Mouse (Mus musculus) hindbrain, embryonic 11.5 days (tissue): ENCODE results near the gene Emsy. TPM values are rescaled to one million over a fixed set of nuclear protein-coding genes. Genes with fewer than 3 reads are reported as not detected.

Experiments used
- ATAC-seq: fragments of 200-750 bp; cut with Nextera tagmentation; 2 replicates; pipeline ENCODE4 v1.8.0; 2017; ENCODE audit warnings: mild to moderate bottlenecking, moderate TSS enrichment, moderate library complexity; ENCODE audit not compliant: low FRiP score
- DNase-seq: peaks from one replicate; pipeline ENCODE4 v3.0.0-alpha.2; 2015; ENCODE audit warnings: low spot score
- H3K27ac ChIP-seq: fragments of 300-500 bp; sonication (generic); 2 replicates; pipeline ENCODE4 v1.5.1; 2014; ENCODE audit warnings: mild to moderate bottlenecking, low read depth, low read length
- H3K27me3 ChIP-seq: fragments of 300-500 bp; sonication (generic); 2 replicates; pipeline ENCODE4 v1.6.1; 2014; ENCODE audit warnings: mild to moderate bottlenecking, low read length, moderate library complexity, mixed read lengths; ENCODE audit not compliant: control insufficient read depth, insufficient read depth
- H3K36me3 ChIP-seq: fragments of 300-500 bp; sonication (generic); 2 replicates; pipeline ENCODE4 v1.6.1; 2014; ENCODE audit warnings: mild to moderate bottlenecking, low read length, moderate library complexity, mixed read lengths; ENCODE audit not compliant: control insufficient read depth, insufficient read depth
- H3K4me1 ChIP-seq: fragments of 300-500 bp; sonication (generic); replicated peaks from 2 replicates; pipeline ENCODE4 v1.6.1; 2014; ENCODE audit warnings: low read length, mixed read lengths; ENCODE audit not compliant: control insufficient read depth, insufficient read depth
- H3K4me2 ChIP-seq: fragments of 300-500 bp; sonication (generic); replicated peaks from 2 replicates; pipeline ENCODE4 v1.6.1; 2014; ENCODE audit warnings: mild to moderate bottlenecking, low read depth, low read length
- H3K4me3 ChIP-seq: fragments of 300-500 bp; sonication (generic); 2 replicates; pipeline ENCODE4 v1.5.1; 2014; ENCODE audit warnings: low read depth, low read length
- H3K9ac ChIP-seq: fragments of 300-500 bp; sonication (generic); 2 replicates; pipeline ENCODE4 v1.6.1; 2014; ENCODE audit warnings: low read depth, low read length
- H3K9me3 ChIP-seq: fragments of 300-500 bp; sonication (generic); 2 replicates; pipeline ENCODE4 v1.6.1; 2016; ENCODE audit warnings: low read length; ENCODE audit not compliant: control insufficient read depth
- WGBS: fragments of 180-500 bp; shearing (Covaris S2); extraction: QIAGEN DNeasy Blood & Tissue Kit; methylation state at CpG from one replicate; pipeline ENCODE4 v1.1.7; 2014; 5-methylcytosine and 5-hydroxymethylcytosine counted together
- polyA plus RNA-seq: library from polyadenylated mRNA; unstranded; fragments of >200 nt; fragmentation: Nextera tagmentation; extraction: Ambion mirVana; gene quantifications from 2 replicates; pipeline ENCODE4 v1.2.1, GENCODE M21; 2014

The Emsy gene
- polyA plus RNA-seq = 66.0 and 67.5 TPM in 2 replicates

DNA sequence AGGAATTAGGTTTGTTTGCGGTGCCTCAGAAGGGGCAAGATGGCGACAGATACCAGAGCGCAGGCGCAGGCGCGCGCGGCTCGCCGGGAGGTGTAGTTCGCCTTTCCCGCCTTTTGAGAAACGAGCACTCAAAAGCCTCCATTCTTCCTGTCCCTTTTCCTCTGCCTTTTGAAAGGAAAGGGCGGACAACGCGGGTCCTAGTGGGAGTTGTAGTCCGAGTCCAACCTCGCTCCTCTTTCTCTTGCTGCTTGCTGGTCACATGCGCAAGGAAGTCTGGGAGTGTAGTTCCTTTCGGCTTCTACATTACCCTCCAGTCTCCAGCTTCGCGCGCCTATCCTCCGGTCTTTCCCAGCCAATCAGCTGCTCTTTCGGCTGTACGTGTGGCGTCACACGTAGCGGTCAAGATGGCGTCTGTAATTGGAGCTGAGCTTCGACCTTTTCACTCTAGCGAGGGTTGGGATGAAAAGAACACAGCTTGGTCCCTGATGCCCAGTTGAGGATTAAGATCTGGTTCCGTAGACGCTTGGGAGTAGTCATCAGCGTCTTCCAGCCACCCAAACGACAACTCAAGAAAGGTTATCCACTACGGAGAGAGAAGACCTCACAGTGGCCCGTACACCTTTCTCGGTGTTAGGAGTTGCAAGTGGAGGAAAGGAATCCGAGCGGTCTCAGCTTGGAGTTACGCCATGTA lies at the start of gene Emsy:
Gene Emsy, minus strand, starts transcription at position 253 of the 691 bp plus-strand sequence.
- Histone ChIP-seq H3K4me1 (no peaks in the 10 kb centered on the region), H3K4me3 (peak within 1 kb of the TSS; percentile 98), H3K9ac (peak within 1 kb of the TSS; percentile 91), H3K4me2 (peak within 1 kb of the TSS; percentile 45), H3K36me3 (no peaks in the 10 kb centered on the region), H3K27me3 (no peaks in the 10 kb centered on the region), H3K9me3 (no peaks in the 10 kb centered on the region), H3K27ac (peak within 1 kb of the TSS; percentile 84)
- under 1% methylated on average over 42 of the region's 42 CpGs for WGBS
- ATAC-seq (peak; percentile 95), DNase-seq (peak; percentile 95)

DNA sequence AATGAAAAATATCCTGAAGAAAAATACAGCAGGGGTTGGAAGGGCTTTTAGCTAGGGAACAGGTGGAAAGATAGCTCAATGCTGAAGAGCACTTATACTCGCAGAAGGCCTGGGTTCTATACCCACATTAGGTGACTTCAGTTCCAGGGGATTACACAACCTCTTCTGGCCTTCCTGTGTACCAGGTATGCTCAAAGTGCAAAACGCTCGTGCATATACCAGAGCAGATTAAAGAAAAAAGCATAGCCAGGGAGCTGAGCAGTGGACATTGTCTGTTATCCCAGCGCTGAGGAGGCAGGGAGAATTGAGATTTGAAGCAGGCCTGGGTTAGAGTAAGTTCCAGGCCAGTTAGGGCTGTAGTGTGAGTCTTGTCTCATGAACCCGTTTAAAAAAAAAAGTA lies 47.7 kb upstream of the Emsy start:
- no peaks in the 10 kb centered on the region for H3K27me3 ChIP-seq
- H3K4me1 ChIP-seq = peaks cover 4% of the 10 kb centered on the region; the same call in 1 of the 2 replicates
- no peaks in the 10 kb centered on the region for H3K36me3 ChIP-seq
- H3K9ac ChIP-seq = peak overlapping the region; percentile 24; the same call in 1 of the 2 replicates
- WGBS = 69% methylated on average over 5 of the region's 5 CpGs
- ATAC-seq (no peak), DNase-seq (no peak)
- H3K4me3 ChIP-seq = peak overlapping the region; percentile 99
- H3K4me2 ChIP-seq = peak overlapping the region; percentile 69
- H3K27ac ChIP-seq = no peak overlapping the region
- no peaks in the 10 kb centered on the region for H3K9me3 ChIP-seq

DNA sequence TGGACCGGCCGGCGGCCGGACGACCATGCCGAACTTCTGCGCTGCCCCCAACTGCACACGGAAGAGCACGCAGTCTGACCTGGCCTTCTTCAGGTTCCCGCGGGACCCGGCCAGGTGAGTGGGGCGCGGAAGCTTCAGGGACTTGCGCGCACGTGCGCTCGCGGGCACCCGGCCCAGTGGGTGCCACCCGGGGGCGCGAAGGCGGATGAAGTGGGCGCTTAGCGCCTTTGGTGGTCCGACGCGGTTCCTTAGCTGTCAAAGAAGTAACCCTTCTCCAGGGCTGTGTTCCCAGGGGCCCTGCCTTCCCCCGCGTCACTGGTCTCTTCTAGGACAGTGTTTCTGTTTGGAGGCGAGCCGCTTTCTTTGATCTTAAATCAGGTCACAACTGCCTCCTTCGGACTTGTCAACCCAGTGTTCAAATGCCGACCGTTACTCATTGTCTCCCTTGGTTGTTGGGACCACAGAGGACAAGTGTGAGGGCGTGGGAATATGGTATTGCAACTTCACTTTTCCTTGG lies 46.8 kb upstream of the Emsy start:
- Histone ChIP-seq H3K36me3 (no peaks in the 10 kb centered on the region), H3K4me2 (peak overlapping the region; percentile 69), H3K27ac (peak overlapping the region; percentile 88), H3K4me1 (peaks cover 4% of the 10 kb centered on the region; the same call in 1 of the 2 replicates), H3K4me3 (peak overlapping the region; percentile 99), H3K27me3 (no peaks in the 10 kb centered on the region), H3K9me3 (no peaks in the 10 kb centered on the region), H3K9ac (peak overlapping the region; percentile 95)
- DNase-seq = peak; percentile 65
- ATAC-seq = peak; percentile 37
- under 1% methylated on average over 37 of the region's 38 CpGs for WGBS

DNA sequence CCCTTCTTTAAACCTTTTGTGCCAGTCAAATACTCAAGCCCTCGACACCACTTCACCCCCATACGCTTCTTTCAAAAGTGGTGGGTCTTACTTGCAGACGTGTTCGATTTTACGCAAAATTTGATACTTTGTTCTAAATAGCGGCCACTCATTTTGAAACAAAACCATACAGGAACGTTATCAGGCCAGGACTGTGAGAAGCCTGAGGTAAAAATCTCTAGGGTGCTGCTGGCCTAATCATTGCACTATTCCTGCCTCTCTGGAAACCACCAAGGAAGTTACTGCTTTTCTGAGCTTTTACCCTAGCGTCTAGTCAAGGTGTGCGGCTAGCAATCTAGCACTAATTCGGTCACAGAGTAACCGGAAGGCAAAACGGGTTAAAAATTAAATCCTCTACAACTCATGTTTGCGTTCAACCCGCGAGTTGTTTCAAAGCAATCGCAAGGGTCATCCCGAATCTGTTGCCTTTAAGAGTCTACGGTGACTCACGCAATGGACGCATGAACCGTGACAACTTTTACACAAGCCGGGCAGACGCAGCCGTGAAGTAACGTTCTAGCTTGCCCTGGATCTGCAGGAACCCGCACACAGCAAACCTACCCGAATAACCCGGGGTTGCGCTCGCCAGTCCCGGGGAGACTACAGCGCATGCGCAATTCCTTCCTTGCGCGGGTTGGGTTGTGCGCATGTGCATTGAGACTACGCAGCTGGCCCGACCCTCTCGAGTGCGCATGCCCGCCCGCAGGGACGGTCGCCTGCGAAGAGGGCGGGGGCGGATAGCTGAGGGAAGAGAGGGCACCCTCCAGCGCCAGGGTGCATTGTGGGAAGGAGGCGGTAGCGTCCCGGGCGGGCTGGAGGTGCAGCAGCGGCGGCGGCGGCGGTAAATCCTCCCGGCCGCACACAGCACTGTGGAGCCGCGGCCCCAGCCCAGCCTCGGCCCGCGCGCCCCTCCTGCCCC lies 46.0 kb upstream of the Emsy start, which contains the start of gene Thap12:
Gene Thap12, plus strand, starts transcription at position 821 of the 958 bp plus-strand sequence.
- WGBS = 4% methylated on average over 63 of the region's 65 CpGs
- peak within 1 kb of the TSS; percentile 99 for H3K4me3 ChIP-seq
- ATAC-seq = peak; percentile 98

DNA sequence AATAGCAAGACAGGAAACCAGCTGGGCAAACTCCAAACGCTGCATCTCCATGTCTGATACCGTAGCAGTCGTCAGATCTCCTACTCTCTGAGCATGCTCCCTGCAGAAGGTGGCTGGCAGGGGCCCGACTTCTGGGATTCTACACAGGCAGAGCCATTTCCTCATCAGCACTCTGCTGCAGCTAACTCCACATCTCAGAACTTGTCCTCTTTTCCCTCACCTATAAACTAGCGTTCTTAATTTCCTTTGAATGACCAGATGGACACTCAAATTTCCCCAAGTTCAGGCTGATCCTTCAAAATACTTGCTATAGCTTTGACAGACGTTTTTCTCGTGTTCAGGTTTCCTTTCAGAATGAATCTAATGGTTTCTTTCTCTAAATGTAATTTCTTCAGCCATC lies 45.2 kb upstream of the Emsy start:
- H3K27ac ChIP-seq = no peak overlapping the region
- H3K4me2 ChIP-seq = peak overlapping the region; percentile 48
- no peaks in the 10 kb centered on the region for H3K27me3 ChIP-seq
- H3K4me1 ChIP-seq = peaks cover 4% of the 10 kb centered on the region; the same call in 1 of the 2 replicates
- no peak for DNase-seq
- no peaks in the 10 kb centered on the region for H3K36me3 ChIP-seq
- 64% methylated on average over 7 of the region's 7 CpGs for WGBS
- peak overlapping the region; percentile 83 for H3K9ac ChIP-seq
- ATAC-seq = no peak
- H3K4me3 ChIP-seq = peak overlapping the region; percentile 99
- no peaks in the 10 kb centered on the region for H3K9me3 ChIP-seq

More for the DNA sequence above, 46.0 kb upstream of the Emsy start, which contains the start of gene Thap12:
- H3K4me2 ChIP-seq = peak within 1 kb of the TSS; percentile 69
- H3K9ac ChIP-seq = peak within 1 kb of the TSS; percentile 95
- peak within 1 kb of the TSS; percentile 88 for H3K27ac ChIP-seq
- no peaks in the 10 kb centered on the region for H3K27me3 ChIP-seq
- H3K4me1 ChIP-seq = peaks cover 4% of the 10 kb centered on the region; the same call in 1 of the 2 replicates
- H3K9me3 ChIP-seq = no peaks in the 10 kb centered on the region
- no peaks in the 10 kb centered on the region for H3K36me3 ChIP-seq
- peak; percentile 100 for DNase-seq

DNA sequence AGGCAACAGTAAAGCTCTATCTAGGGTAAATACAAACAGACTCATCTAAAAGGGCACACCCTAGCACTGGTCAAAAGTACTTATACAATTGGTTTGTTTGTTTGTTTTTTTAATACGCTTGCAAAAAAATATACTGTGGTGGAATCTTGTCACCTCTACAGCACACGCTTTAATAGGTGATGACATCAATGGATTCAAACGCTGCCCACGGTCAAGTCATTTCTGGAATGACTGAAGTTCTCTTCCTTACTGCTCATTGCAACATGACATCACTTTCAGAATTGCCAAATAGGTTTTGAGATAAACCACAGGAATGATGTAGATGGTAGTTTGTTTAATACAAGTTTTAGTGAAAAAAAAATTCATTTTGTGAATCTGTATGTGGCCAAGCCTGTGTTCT lies 42.0 kb upstream of the Emsy start:
- Histone ChIP-seq H3K27me3 (no peaks in the 10 kb centered on the region), H3K36me3 (no peaks in the 10 kb centered on the region), H3K4me1 (peaks cover 2% of the 10 kb centered on the region; the same call in 1 of the 2 replicates), H3K9me3 (no peaks in the 10 kb centered on the region), H3K9ac (no peak overlapping the region), H3K4me3 (no peak overlapping the region), H3K27ac (no peak overlapping the region), H3K4me2 (no peak overlapping the region)
- 91% methylated on average over 4 of the region's 4 CpGs for WGBS
- DNase-seq (no peak), ATAC-seq (no peak)

DNA sequence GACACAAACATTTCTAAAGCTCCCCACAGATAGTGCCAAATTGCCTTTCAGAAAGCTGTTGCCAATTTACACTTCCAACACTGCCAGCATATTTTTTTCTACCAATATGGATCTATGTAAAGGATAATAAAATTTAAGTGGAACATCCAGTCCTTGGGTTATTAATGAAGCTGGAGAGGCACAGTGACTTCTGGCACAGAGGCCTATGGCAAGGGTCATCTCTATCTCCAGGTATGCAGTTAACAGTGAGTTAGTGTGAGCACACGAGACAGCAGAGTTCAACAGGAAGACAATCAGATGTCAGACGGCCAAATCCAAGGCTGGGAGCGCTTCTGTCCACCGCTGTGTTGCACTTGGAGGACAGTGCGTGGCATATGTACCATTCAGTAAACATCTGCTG lies 41.5 kb upstream of the Emsy start:
- Histone ChIP-seq H3K36me3 (no peaks in the 10 kb centered on the region), H3K4me1 (peaks cover 2% of the 10 kb centered on the region; the same call in 1 of the 2 replicates), H3K4me2 (no peak overlapping the region), H3K27ac (no peak overlapping the region), H3K9me3 (no peaks in the 10 kb centered on the region), H3K4me3 (no peak overlapping the region), H3K27me3 (no peaks in the 10 kb centered on the region), H3K9ac (no peak overlapping the region)
- WGBS = 66% methylated on average over 5 of the region's 5 CpGs
- no peak for ATAC-seq
- DNase-seq = no peak

DNA sequence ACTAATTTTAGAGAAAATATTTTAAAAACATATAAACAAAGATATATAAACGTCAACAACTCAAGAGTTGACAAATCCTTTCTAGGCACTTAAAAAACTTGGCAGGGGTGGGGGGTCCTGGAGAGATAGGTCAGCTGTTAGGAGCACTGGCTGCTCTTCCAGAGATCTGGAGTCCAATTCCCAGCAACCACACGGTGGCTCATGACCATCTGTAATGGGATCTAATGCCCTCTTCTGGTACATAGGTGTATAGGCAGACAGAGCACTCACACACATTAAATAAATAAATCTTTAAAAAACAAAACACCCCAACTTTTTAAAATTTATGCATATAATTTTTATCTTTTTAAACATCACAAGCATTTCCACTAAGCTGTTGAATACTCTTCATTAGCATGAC lies 40.9 kb upstream of the Emsy start:
- H3K4me3 ChIP-seq = no peak overlapping the region
- no peaks in the 10 kb centered on the region for H3K9me3 ChIP-seq
- 11% methylated on average over 2 of the region's 2 CpGs for WGBS
- no peak for DNase-seq
- H3K4me1 ChIP-seq = peaks cover 2% of the 10 kb centered on the region; the same call in 1 of the 2 replicates
- ATAC-seq = no peak
- no peak overlapping the region for H3K9ac ChIP-seq
- H3K27ac ChIP-seq = no peak overlapping the region
- no peaks in the 10 kb centered on the region for H3K27me3 ChIP-seq
- no peak overlapping the region for H3K4me2 ChIP-seq
- no peaks in the 10 kb centered on the region for H3K36me3 ChIP-seq
